Mouse (Mus musculus) G1E (cell line): ENCODE measurements at regions not wholly inside any gene's neighbourhood (a gene's known extent, or its start where the extent isn't known, plus 50 kb on each side); places are given as distances from the start of the nearest gene placed in this dataset.
"Not testable (repeated sequence)": the region's sequence is repeated elsewhere in the genome, so short reads cannot be mapped to it uniquely, and the experiment has no call there.

Source experiments
- CTCF ChIP-seq: IDR thresholded peaks from 2 replicates; pipeline ENCODE4 v1.5.1; 2012; ENCODE audit warnings: low read depth, low read length, inconsistent platforms, mixed read lengths
- POLR2AphosphoS5 ChIP-seq: IDR thresholded peaks from 2 replicates; pipeline ENCODE4 v1.6.1; 2012; ENCODE audit warnings: low read depth, low read length, inconsistent platforms; ENCODE audit not compliant: insufficient replicate concordance

DNA sequence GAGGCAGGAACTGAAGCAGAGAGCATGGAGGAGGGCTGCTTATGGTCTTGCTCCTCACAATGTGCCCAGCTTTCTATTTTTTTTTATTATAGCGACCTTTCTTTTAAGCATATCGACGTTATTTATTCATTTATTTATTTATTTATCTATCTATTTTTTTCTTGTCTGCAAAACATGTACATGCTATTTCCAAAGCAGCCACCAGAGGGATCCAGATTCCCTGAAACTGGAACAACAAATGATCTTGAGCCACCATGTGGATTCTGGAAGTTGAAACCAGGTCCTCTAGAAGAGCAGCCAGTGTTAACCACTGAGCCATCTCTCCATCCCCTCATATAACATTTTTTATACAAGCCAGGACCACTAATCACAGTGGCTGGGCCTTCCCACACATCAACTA is 338.1 kb downstream of the Gm21863 start:
- not testable (repeated sequence) for TF ChIP-seq CTCF, POLR2AphosphoS5
